Mouse (Mus musculus): Measurements from ENCODE around the gene Nprl3.
"Not testable (repeated sequence)": the region's sequence is repeated elsewhere in the genome, so short reads cannot be mapped to it uniquely, and the experiment has no call there.

Gene Nprl3

GRCm38 (mm10) chr11:32285031-32285775 lies 17.7 kb upstream of the Nprl3 start:
- no peak for DNase-seq (ENCODE audit: inconsistent age in 2 of 2, low spot score in 1 of 2)

- DNase-seq (ENCODE audit: inconsistent age in 2 of 2, low spot score in 1 of 2): not testable (repeated sequence)
Observed at GRCm38 (mm10) chr11:32284582-32284981, 17.1 kb upstream of the Nprl3 start.

GRCm38 (mm10) chr11:32283091-32283777 lies 15.7 kb upstream of the Nprl3 start, which contains the start of gene Hba-a1:
Gene Hba-a1 (plus strand): TSS chr11:32283511.
- DNase-seq (ENCODE audit: inconsistent age in 2 of 2, low spot score in 1 of 2): not testable (repeated sequence)

GRCm38 (mm10) chr11:32281416-32282144 lies 14.1 kb upstream of the Nprl3 start:
- DNase-seq (ENCODE audit: inconsistent age in 2 of 2, low spot score in 1 of 2): peak in 1 of 2 experiments; percentile 38

GRCm38 (mm10) chr11:32280646-32281045 lies 13.1 kb upstream of the Nprl3 start:
- no peak for DNase-seq (ENCODE audit: inconsistent age in 2 of 2, low spot score in 1 of 2)

GRCm38 (mm10) chr11:32278458-32278957 lies 11.0 kb upstream of the Nprl3 start:
- no peak for DNase-seq (ENCODE audit: inconsistent age in 2 of 2, low spot score in 1 of 2)

- DNase-seq (ENCODE audit: inconsistent age in 2 of 2, low spot score in 1 of 2): no peak
Observed at GRCm38 (mm10) chr11:32277736-32278457, 10.4 kb upstream of the Nprl3 start.

- no peak for DNase-seq (ENCODE audit: inconsistent age in 2 of 2, low spot score in 1 of 2)
Observed at GRCm38 (mm10) chr11:32276347-32276746, 8.8 kb upstream of the Nprl3 start, which contains the start of gene Hba-x. Gene Hba-x (plus strand): TSS chr11:32276400.

- no peak for DNase-seq (ENCODE audit: inconsistent age in 2 of 2, low spot score in 1 of 2)
Observed at GRCm38 (mm10) chr11:32271178-32271577, 3.7 kb upstream of the Nprl3 start.

GRCm38 (mm10) chr11:32268952-32269351 lies 1.4 kb upstream of the Nprl3 start:
- no peak for DNase-seq (ENCODE audit: inconsistent age in 2 of 2, low spot score in 1 of 2)

GRCm38 (mm10) chr11:32267964-32268363 lies 457 bp upstream of the Nprl3 start:
- DNase-seq (ENCODE audit: inconsistent age in 2 of 2, low spot score in 1 of 2): no peak

- no peak for DNase-seq (ENCODE audit: inconsistent age in 2 of 2, low spot score in 1 of 2)
Observed at GRCm38 (mm10) chr11:32266776-32267175, 731 bp downstream of the Nprl3 start.

GRCm38 (mm10) chr11:32266194-32266593 lies 1.3 kb downstream of the Nprl3 start:
- no peak for DNase-seq (ENCODE audit: inconsistent age in 2 of 2, low spot score in 1 of 2)

- no peak for DNase-seq (ENCODE audit: inconsistent age in 2 of 2, low spot score in 1 of 2)
Observed at GRCm38 (mm10) chr11:32265117-32265738, 2.3 kb downstream of the Nprl3 start.

- peak in 1 of 2 experiments; percentile 65 for DNase-seq (ENCODE audit: inconsistent age in 2 of 2, low spot score in 1 of 2)
Observed at GRCm38 (mm10) chr11:32262674-32263415, 4.7 kb downstream of the Nprl3 start.

- no peak for DNase-seq (ENCODE audit: inconsistent age in 2 of 2, low spot score in 1 of 2)
Observed at GRCm38 (mm10) chr11:32256566-32256965, 10.9 kb downstream of the Nprl3 start.

- no peak for DNase-seq (ENCODE audit: inconsistent age in 2 of 2, low spot score in 1 of 2)
Observed at GRCm38 (mm10) chr11:32256146-32256545, 11.4 kb downstream of the Nprl3 start.

- no peak for DNase-seq (ENCODE audit: inconsistent age in 2 of 2, low spot score in 1 of 2)
Observed at GRCm38 (mm10) chr11:32253121-32253520, 14.4 kb downstream of the Nprl3 start.
